Mouse (Mus musculus) left cerebral cortex, adult 11 months (tissue): ENCODE data around the gene Snrpd2.
A peak's percentile ranks its signal among the peaks of the same experiment; 100 is the strongest.

ENCODE experiments used
- DNase-seq: peaks from one replicate; pipeline ENCODE4 v3.0.0; 2022; ENCODE audit warnings: low spot score

Snrpd2 gene

GRCm38 (mm10) chr7:19178035-19178434, 28.5 kb downstream of the Snrpd2 start:
- DNase-seq, result no peak

DNA sequence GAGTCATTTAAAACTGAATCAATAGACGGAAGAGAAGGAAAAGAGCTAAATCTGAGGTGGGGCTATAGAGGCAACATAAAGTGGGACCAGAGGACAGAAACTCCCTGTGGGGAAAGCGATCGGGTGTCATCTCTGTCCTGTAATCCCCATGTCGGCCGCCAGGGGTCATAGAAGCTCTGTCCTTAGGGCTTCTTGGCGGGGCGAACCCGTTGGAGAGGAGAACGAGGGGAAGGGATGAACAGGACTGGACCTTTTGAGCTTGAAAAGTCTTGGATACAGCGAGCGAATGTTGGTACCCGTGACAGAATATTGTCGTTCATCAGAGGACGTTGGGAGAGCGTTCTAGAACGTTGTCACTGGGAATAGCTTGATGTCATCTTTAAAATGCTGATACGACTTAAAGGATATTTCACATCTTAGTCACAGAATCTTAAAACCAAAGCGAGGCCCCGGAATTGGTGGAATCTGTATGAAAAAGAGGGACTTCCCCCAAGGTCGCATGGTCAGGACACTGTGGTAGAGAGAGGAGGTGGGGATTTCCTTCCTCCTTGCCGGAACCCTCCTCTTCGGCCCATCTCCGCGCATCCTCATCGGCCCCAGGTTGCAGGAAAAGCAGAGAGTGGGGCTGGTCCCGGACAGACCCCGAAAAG, 29.0 kb downstream of the Snrpd2 start:
- DNase-seq, result peak; percentile 75

- no peak for DNase-seq
Measured at GRCm38 (mm10) chr7:19179173-19179572, 29.7 kb downstream of the Snrpd2 start.

DNA sequence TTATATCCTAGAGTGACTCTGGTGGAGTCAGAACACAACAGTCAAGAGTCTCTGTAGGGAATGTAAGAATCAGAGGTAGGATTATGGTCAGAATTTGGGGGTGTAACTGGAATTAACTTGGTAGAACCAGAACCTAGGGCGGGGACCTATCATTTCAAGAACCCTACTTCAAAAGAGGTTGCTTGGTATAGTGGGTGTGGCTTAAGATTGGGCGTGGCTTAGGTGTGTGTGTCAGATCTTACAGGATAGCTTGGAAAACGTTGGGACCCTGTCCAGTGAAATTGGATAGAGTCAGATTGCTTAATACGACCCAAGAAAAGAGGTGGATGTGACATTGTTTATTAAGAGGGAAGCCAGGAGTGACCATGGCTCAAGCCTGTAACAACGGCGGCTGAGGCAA, 30.4 kb downstream of the Snrpd2 start:
- DNase-seq, result no peak

DNA sequence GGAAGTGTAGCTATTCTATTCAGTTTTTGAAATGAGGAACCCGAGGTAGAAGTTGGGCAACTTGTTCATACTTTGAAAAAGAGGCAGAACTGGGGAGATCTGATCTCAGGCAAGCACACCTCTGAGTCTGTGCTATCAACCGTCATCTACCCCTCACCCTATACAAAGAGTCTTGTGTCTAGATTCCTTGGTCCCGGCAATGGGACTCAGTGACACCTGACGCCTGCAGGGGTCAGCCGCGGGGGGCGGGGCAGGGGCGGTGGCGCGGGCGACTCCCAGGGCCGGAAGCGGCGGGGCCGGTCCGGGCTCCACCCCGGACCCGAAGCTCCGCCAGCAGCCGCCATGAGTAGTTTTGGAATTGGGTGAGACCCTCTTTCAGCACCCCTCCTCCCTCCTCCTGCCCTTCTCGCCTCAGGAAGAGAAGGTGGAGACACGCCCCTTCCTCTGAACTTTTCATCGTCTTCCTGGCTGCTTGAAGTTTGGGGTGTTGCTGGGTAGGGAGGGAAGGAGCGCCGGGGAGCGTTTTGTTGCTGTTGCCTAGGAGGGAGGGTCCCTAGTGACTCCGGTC, 31.4 kb downstream of the Snrpd2 start:
- no peak for DNase-seq

GRCm38 (mm10) chr7:19184250-19184649, 34.7 kb downstream of the Snrpd2 start:
- DNase-seq, result no peak

GRCm38 (mm10) chr7:19184758-19185157, 35.2 kb downstream of the Snrpd2 start:
- no peak for DNase-seq

DNA sequence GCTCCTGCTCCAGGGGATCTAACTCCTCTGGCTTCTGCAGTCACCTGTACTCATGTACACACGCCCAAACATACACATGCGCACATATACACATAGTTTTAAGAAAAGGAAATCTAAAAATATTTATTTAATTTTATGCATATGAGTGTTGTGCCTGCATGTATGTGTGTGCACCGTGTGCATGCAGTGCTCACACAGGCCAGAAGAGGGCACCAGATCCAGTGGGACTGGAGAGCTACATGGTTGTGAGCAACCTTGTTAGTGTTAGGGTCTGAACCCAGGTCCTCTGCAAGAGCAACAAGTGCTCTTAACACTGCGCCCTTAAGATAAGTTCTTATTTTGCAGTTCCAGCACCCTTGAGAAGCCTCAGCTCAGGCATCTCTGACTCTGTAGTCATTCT, 45.2 kb downstream of the Snrpd2 start:
- no peak for DNase-seq

GRCm38 (mm10) chr7:19196676-19197075, 47.2 kb downstream of the Snrpd2 start:
- no peak for DNase-seq

- no peak for DNase-seq
Measured at GRCm38 (mm10) chr7:19197985-19198384, 48.5 kb downstream of the Snrpd2 start.

DNA sequence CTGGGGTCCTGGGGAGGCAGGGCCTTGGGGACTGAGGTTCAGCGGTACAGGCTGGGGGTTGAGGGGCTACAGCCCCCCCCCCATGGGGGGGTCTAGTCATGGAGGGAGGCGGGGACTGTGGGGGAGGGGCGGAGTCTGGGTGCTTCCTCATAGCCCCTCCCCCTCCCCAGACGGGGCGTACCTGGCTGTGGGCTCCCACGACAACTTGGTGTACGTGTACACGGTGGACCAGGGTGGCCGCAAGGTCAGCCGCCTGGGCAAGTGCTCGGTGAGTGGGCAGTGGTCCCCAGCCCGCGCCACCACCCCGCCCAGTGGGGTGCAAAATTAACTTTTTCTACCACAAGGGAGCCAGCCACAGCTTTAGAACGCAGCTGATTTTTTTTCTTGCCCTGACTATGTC, 52.1 kb downstream of the Snrpd2 start:
- no peak for DNase-seq

DNA sequence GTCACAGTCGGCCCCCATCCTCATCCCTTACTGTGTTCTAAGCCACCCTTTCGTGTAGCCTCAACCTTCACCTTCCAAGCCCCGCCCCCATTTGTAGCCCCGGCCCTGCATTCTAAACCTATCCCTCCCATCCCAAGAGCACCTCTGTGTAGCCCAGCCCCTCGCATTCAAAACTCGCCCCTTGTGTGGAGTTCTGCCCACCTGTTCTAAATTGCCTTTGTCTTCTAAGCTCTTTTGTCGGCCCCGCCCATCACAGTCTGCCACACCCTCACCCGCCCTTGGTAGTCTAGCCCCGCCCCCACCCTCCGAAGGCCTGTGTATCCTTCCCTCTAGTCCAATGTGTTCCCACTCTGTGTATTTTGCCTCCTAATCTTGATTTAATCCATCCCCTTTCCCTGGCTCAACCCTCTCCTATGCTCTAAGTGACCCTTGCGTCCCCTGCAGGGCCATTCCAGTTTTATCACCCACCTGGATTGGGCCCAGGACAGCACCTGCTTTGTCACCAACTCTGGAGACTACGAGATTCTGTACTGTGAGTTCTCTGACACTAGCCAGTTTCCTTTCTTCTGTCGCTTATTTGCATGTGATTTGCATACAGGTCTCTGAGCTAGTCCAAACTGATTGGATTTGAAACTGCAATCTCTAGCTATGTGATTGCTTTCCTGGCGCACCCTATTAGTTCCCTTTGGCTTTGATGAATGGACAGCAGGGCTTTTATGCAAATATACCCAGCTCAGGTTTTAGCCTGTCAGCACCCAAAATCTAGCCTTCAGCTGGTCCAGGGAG, 52.7 kb downstream of the Snrpd2 start:
- no peak for DNase-seq
